Mouse (Mus musculus) forebrain, embryonic 13.5 days (tissue): ENCODE measurements around the gene Tgif2. TPM values are rescaled to one million over a fixed set of nuclear protein-coding genes. Genes with fewer than 3 reads are reported as not detected.
"Not testable (repeated sequence)": the region's sequence is repeated elsewhere in the genome, so short reads cannot be mapped to it uniquely, and the experiment has no call there.

Experiments
- ATAC-seq: fragments of 200-750 bp; cut with Nextera tagmentation; 2 replicates; pipeline ENCODE4 v1.8.0; 2017
- H3K27ac ChIP-seq: fragments of 300-500 bp; sonication (generic); 2 replicates; pipeline ENCODE4 v1.5.1; 2015; ENCODE audit warnings: inconsistent platforms, mild to moderate bottlenecking, moderate library complexity
- H3K27me3 ChIP-seq: fragments of 300-500 bp; sonication (generic); 2 replicates; pipeline ENCODE4 v1.6.1; 2015; ENCODE audit warnings: mild to moderate bottlenecking, inconsistent platforms
- H3K36me3 ChIP-seq: fragments of 300-500 bp; sonication (generic); 2 replicates; pipeline ENCODE4 v1.6.1; 2015; ENCODE audit warnings: mild to moderate bottlenecking, inconsistent platforms; ENCODE audit not compliant: poor library complexity, severe bottlenecking
- H3K4me1 ChIP-seq: fragments of 300-500 bp; sonication (generic); 2 replicates; pipeline ENCODE4 v1.6.1; 2015; ENCODE audit warnings: inconsistent platforms
- H3K4me2 ChIP-seq: fragments of 300-500 bp; sonication (generic); 2 replicates; pipeline ENCODE4 v1.6.1; 2015; ENCODE audit warnings: inconsistent platforms, mild to moderate bottlenecking, moderate library complexity
- H3K4me3 ChIP-seq: fragments of 300-500 bp; sonication (generic); 2 replicates; pipeline ENCODE4 v1.5.1; 2015; ENCODE audit warnings: mild to moderate bottlenecking, inconsistent platforms
- H3K9ac ChIP-seq: fragments of 300-500 bp; sonication (generic); 2 replicates; pipeline ENCODE4 v1.6.1; 2015; ENCODE audit warnings: mild to moderate bottlenecking, inconsistent platforms
- H3K9me3 ChIP-seq: fragments of 300-500 bp; sonication (generic); replicated peaks from 2 replicates; pipeline ENCODE4 v1.6.1; 2016; ENCODE audit warnings: inconsistent platforms
- WGBS: fragments of 180-500 bp; shearing (Covaris S2); methylation state at CpG from one replicate; pipeline ENCODE4 v1.1.7; 2015; 5-methylcytosine and 5-hydroxymethylcytosine counted together
- polyA plus RNA-seq: library from polyadenylated mRNA; unstranded; fragments of >200 nt; fragmentation: Nextera tagmentation; extraction: Ambion mirVana; gene quantifications from 2 replicates; pipeline ENCODE4 v1.2.1, GENCODE M21; 2015

Gene Tgif2
- 63.3 and 73.3 TPM in 2 replicates for polyA plus RNA-seq

GRCm38 (mm10) chr2:156839319-156840191 is at the start of gene Tgif2:
TSS of gene Tgif2 (plus strand) at chr2:156840007.
- 2% methylated on average over 50 of the region's 61 CpGs for WGBS
- Histone ChIP-seq H3K9ac (peak within 1 kb of the TSS; percentile 76), H3K4me2 (peak within 1 kb of the TSS; percentile 83), H3K36me3 (peaks cover 12% of the 10 kb centered on the region; the same call in 1 of the 2 replicates), H3K4me1 (peaks cover 51% of the 10 kb centered on the region), H3K4me3 (peak within 1 kb of the TSS; percentile 57), H3K27ac (peak within 1 kb of the TSS; percentile 82), H3K9me3 (no peaks in the 10 kb centered on the region), H3K27me3 (no peaks in the 10 kb centered on the region)
- peak; percentile 81 for ATAC-seq

GRCm38 (mm10) chr2:156798516-156798915 is 41.3 kb upstream of the Tgif2 start:
- no peaks in the 10 kb centered on the region for H3K27me3 ChIP-seq
- no peak overlapping the region for H3K27ac ChIP-seq
- no peak overlapping the region for H3K4me2 ChIP-seq
- H3K4me1 ChIP-seq: no peaks in the 10 kb centered on the region
- WGBS: 75% methylated on average over 1 of the region's 1 CpGs
- H3K36me3 ChIP-seq: no peaks in the 10 kb centered on the region
- no peak overlapping the region for H3K4me3 ChIP-seq
- H3K9me3 ChIP-seq: no peaks in the 10 kb centered on the region; the same call in 1 of the 2 replicates
- no peak overlapping the region for H3K9ac ChIP-seq
- ATAC-seq: no peak

- no peak for ATAC-seq
- no peaks in the 10 kb centered on the region; the same call in 1 of the 2 replicates for H3K9me3 ChIP-seq
- H3K4me3 ChIP-seq: no peak overlapping the region
- no peak overlapping the region for H3K9ac ChIP-seq
- no peak overlapping the region for H3K4me2 ChIP-seq
- H3K36me3 ChIP-seq: no peaks in the 10 kb centered on the region
- H3K4me1 ChIP-seq: no peaks in the 10 kb centered on the region
- H3K27ac ChIP-seq: no peak overlapping the region
- H3K27me3 ChIP-seq: no peaks in the 10 kb centered on the region
- 73% methylated on average over 4 of the region's 4 CpGs for WGBS
These were observed 38.8 kb upstream of the Tgif2 start for GRCm38 (mm10) chr2:156801045-156801444.

GRCm38 (mm10) chr2:156802116-156802515 is 37.7 kb upstream of the Tgif2 start:
- not testable (repeated sequence) for H3K4me1 ChIP-seq, H3K36me3 ChIP-seq, H3K9me3 ChIP-seq, H3K9ac ChIP-seq, ATAC-seq, H3K27ac ChIP-seq, H3K4me2 ChIP-seq, H3K4me3 ChIP-seq, H3K27me3 ChIP-seq
- WGBS: 42% methylated on average over 9 of the region's 9 CpGs

- Histone ChIP-seq H3K4me1 (no peaks in the 10 kb centered on the region), H3K36me3 (no peaks in the 10 kb centered on the region), H3K27ac (no peak overlapping the region), H3K4me3 (no peak overlapping the region), H3K27me3 (no peaks in the 10 kb centered on the region), H3K9ac (no peak overlapping the region), H3K4me2 (no peak overlapping the region), H3K9me3 (no peaks in the 10 kb centered on the region)
- 73% methylated on average over 4 of the region's 4 CpGs for WGBS
- ATAC-seq: no peak
These were observed 36.0 kb upstream of the Tgif2 start for GRCm38 (mm10) chr2:156803698-156804372.

GRCm38 (mm10) chr2:156804589-156804988 is 35.2 kb upstream of the Tgif2 start:
- H3K36me3 ChIP-seq: no peaks in the 10 kb centered on the region
- no peak for ATAC-seq
- no peak overlapping the region for H3K9ac ChIP-seq
- H3K27me3 ChIP-seq: no peaks in the 10 kb centered on the region
- H3K4me1 ChIP-seq: no peaks in the 10 kb centered on the region
- H3K4me2 ChIP-seq: no peak overlapping the region
- no peak overlapping the region for H3K27ac ChIP-seq
- no peaks in the 10 kb centered on the region for H3K9me3 ChIP-seq
- H3K4me3 ChIP-seq: no peak overlapping the region
- WGBS: 94% methylated on average over 4 of the region's 4 CpGs

GRCm38 (mm10) chr2:156806886-156807285 is 32.9 kb upstream of the Tgif2 start:
- 80% methylated on average over 6 of the region's 6 CpGs for WGBS
- Histone ChIP-seq H3K27ac (no peak overlapping the region), H3K9ac (no peak overlapping the region), H3K9me3 (no peaks in the 10 kb centered on the region), H3K4me2 (no peak overlapping the region), H3K27me3 (no peaks in the 10 kb centered on the region), H3K4me1 (no peaks in the 10 kb centered on the region), H3K36me3 (no peaks in the 10 kb centered on the region), H3K4me3 (no peak overlapping the region)
- no peak for ATAC-seq

- Histone ChIP-seq H3K9me3 (no peaks in the 10 kb centered on the region), H3K4me2 (no peak overlapping the region), H3K27me3 (no peaks in the 10 kb centered on the region), H3K9ac (no peak overlapping the region), H3K4me3 (no peak overlapping the region), H3K36me3 (no peaks in the 10 kb centered on the region), H3K4me1 (peaks cover 4% of the 10 kb centered on the region; the same call in 1 of the 2 replicates), H3K27ac (no peak overlapping the region)
- peak; percentile 27; the same call in 1 of the 2 replicates for ATAC-seq
- WGBS: 45% methylated on average over 2 of the region's 2 CpGs
These were observed 30.2 kb upstream of the Tgif2 start for GRCm38 (mm10) chr2:156809579-156809978.

- Histone ChIP-seq H3K9me3 (no peaks in the 10 kb centered on the region), H3K4me1 (peaks cover 5% of the 10 kb centered on the region; the same call in 1 of the 2 replicates), H3K9ac (no peak overlapping the region), H3K36me3 (no peaks in the 10 kb centered on the region), H3K27me3 (no peaks in the 10 kb centered on the region), H3K4me3 (no peak overlapping the region), H3K4me2 (no peak overlapping the region), H3K27ac (no peak overlapping the region)
- ATAC-seq: no peak
- 97% methylated on average over 10 of the region's 10 CpGs for WGBS
These were observed 29.1 kb upstream of the Tgif2 start for GRCm38 (mm10) chr2:156810716-156811115.

- Histone ChIP-seq H3K4me1 (peaks cover 5% of the 10 kb centered on the region; the same call in 1 of the 2 replicates), H3K4me3 (no peak overlapping the region), H3K9me3 (no peaks in the 10 kb centered on the region), H3K36me3 (no peaks in the 10 kb centered on the region), H3K9ac (no peak overlapping the region), H3K27me3 (no peaks in the 10 kb centered on the region), H3K4me2 (no peak overlapping the region), H3K27ac (no peak overlapping the region)
- WGBS: 74% methylated on average over 5 of the region's 5 CpGs
- ATAC-seq: no peak
These were observed 28.3 kb upstream of the Tgif2 start for GRCm38 (mm10) chr2:156811556-156811955.

- Histone ChIP-seq H3K27ac (no peak overlapping the region), H3K4me3 (no peak overlapping the region), H3K4me1 (peaks cover 5% of the 10 kb centered on the region; the same call in 1 of the 2 replicates), H3K9me3 (no peaks in the 10 kb centered on the region), H3K27me3 (no peaks in the 10 kb centered on the region), H3K36me3 (no peaks in the 10 kb centered on the region), H3K4me2 (no peak overlapping the region), H3K9ac (no peak overlapping the region)
- WGBS: 29% methylated on average over 8 of the region's 8 CpGs
- no peak for ATAC-seq
These were observed 25.4 kb upstream of the Tgif2 start for GRCm38 (mm10) chr2:156814344-156814801.

GRCm38 (mm10) chr2:156814893-156815292 is 24.9 kb upstream of the Tgif2 start:
- Histone ChIP-seq H3K9ac (no peak overlapping the region), H3K4me3 (no peak overlapping the region), H3K27ac (no peak overlapping the region), H3K9me3 (no peaks in the 10 kb centered on the region), H3K4me2 (no peak overlapping the region), H3K36me3 (no peaks in the 10 kb centered on the region), H3K27me3 (no peaks in the 10 kb centered on the region), H3K4me1 (peaks cover 5% of the 10 kb centered on the region; the same call in 1 of the 2 replicates)
- 39% methylated on average over 5 of the region's 5 CpGs for WGBS
- ATAC-seq: no peak
